Mouse (Mus musculus) embryonic facial prominence, embryonic 15.5 days (tissue): ENCODE measurements around the gene Podnl1. TPM values are rescaled to one million over a fixed set of nuclear protein-coding genes. Genes with fewer than 3 reads are reported as not detected.

Experiments
- ATAC-seq: fragments of 200-750 bp; cut with Nextera tagmentation; 2 replicates; pipeline ENCODE4 v1.8.0; 2017; ENCODE audit warnings: low read depth, moderate TSS enrichment; ENCODE audit not compliant: insufficient number of reproducible peaks, low FRiP score, low TSS enrichment
- H3K27ac ChIP-seq: fragments of 300-500 bp; sonication (generic); replicated peaks from 2 replicates; pipeline ENCODE4 v1.5.1; 2015; ENCODE audit warnings: mild to moderate bottlenecking, inconsistent platforms
- H3K27me3 ChIP-seq: fragments of 300-500 bp; sonication (generic); 2 replicates; pipeline ENCODE4 v1.6.1; 2015; ENCODE audit warnings: inconsistent platforms
- H3K36me3 ChIP-seq: fragments of 300-500 bp; sonication (generic); 2 replicates; pipeline ENCODE4 v1.6.1; 2015; ENCODE audit warnings: mild to moderate bottlenecking, inconsistent platforms
- H3K4me1 ChIP-seq: fragments of 300-500 bp; sonication (generic); 2 replicates; pipeline ENCODE4 v1.6.1; 2015; ENCODE audit warnings: inconsistent platforms
- H3K4me2 ChIP-seq: fragments of 300-500 bp; sonication (generic); replicated peaks from 2 replicates; pipeline ENCODE4 v1.6.1; 2015; ENCODE audit warnings: mild to moderate bottlenecking, inconsistent platforms
- H3K4me3 ChIP-seq: fragments of 300-500 bp; sonication (generic); replicated peaks from 2 replicates; pipeline ENCODE4 v1.5.1; 2015; ENCODE audit warnings: mild to moderate bottlenecking, inconsistent platforms
- H3K9ac ChIP-seq: fragments of 300-500 bp; sonication (generic); 2 replicates; pipeline ENCODE4 v1.6.1; 2015; ENCODE audit warnings: inconsistent platforms
- H3K9me3 ChIP-seq: fragments of 300-500 bp; sonication (generic); replicated peaks from 2 replicates; pipeline ENCODE4 v1.6.1; 2016; ENCODE audit warnings: inconsistent platforms
- WGBS: fragments of 180-500 bp; shearing (Covaris S2); methylation state at CpG from one replicate; pipeline ENCODE4 v1.1.7; 2015; 5-methylcytosine and 5-hydroxymethylcytosine counted together
- polyA plus RNA-seq: library from polyadenylated mRNA; unstranded; fragments of >200 nt; fragmentation: Nextera tagmentation; extraction: Ambion mirVana; gene quantifications from 2 replicates; pipeline ENCODE4 v1.2.1, GENCODE M21; 2015

The Podnl1 gene
- polyA plus RNA-seq, 1 experiment from 2014 or later = 2.8 TPM

DNA sequence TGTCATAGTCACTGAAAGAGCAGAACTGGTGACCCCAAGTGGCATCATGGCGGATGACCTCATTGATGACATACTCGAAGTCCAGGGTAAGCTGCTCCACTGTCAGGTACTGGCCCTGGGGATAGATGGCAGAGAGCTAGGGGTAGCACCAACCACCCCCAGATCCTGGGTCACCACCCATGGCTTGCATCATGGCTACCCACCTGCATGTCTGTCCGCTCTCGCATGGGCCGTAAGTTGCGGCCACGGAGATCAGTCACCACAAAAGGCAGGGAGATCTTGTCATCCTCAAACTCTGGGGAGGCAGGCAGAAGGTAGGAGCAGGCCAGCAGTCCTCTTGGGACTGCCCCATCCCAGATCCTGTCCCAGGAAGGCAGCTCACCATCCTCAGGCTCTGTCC lies 27.4 kb upstream of the Podnl1 start:
- H3K36me3 ChIP-seq = peaks cover 79% of the 10 kb centered on the region
- no peak overlapping the region for H3K4me3 ChIP-seq
- no peaks in the 10 kb centered on the region for H3K9me3 ChIP-seq
- H3K4me1 ChIP-seq = peaks cover 17% of the 10 kb centered on the region
- H3K27ac ChIP-seq = no peak overlapping the region
- WGBS = 94% methylated on average over 7 of the region's 7 CpGs
- H3K9ac ChIP-seq = no peak overlapping the region
- ATAC-seq = no peak
- H3K27me3 ChIP-seq = no peaks in the 10 kb centered on the region
- no peak overlapping the region for H3K4me2 ChIP-seq

DNA sequence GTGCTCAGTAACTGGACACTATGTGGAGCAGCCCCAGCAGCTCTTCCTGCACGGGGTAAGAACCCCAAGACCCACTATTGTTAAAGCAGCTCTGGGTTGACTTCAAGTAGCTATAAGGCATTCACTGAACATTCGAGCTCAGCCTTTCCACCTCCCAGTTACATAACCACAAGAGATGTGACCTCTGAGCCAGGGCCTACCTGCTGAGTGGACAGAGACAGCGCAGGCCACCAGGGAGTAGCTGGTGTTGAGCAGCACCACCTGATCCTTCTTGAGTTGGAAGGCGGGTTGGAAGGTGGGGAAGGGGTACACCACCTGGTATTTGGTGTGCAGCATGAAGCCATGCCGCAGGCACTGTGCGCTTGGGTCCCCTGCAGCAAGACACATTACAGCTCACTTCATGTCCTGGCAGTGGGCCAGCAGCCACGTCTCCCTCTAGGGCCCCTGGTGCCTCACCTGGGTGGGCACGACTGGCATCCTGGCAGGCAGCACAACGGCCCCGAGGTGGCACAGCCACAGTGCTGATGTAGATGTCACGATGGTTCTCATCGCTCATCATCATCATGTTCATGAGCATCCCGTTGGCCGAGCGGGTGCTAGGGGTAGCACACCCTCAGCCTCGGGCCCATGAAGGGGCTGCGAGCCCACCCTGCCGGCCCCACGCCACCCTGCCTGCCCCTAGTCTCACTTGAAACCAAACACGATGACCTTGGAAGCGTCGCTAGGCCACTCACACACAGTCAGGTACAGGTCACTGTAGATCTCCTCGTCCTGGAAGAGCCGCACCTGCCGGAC lies 24.1 kb upstream of the Podnl1 start:
- ATAC-seq = no peak
- Histone ChIP-seq H3K27me3 (no peaks in the 10 kb centered on the region), H3K4me1 (peaks cover 31% of the 10 kb centered on the region), H3K27ac (no peak overlapping the region), H3K4me3 (no peak overlapping the region), H3K36me3 (peaks cover 48% of the 10 kb centered on the region), H3K9me3 (no peaks in the 10 kb centered on the region), H3K9ac (no peak overlapping the region), H3K4me2 (no peak overlapping the region)
- 87% methylated on average over 25 of the region's 25 CpGs for WGBS

DNA sequence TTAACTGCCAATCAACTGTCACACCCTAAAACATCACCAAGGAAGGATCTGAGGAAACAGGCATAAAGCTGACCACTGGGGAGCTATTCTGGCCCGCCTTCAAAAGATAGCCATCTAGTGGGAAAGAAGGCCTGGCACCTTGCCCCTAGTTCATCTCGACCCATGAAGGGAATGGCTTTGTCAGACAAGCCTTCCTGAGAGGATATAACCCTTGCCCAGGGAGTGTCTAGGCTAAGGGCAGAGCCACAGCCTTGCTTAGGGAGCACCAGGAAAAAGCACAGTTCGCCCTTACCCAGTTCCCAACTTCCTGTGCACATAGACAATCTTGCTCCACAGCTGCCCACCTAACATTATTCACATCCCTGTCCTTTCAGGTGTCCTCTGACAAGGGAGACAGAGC lies 22.2 kb upstream of the Podnl1 start:
- WGBS = 38% methylated on average over 3 of the region's 3 CpGs
- H3K4me3 ChIP-seq = peak overlapping the region; percentile 76
- peaks cover 29% of the 10 kb centered on the region for H3K36me3 ChIP-seq
- ATAC-seq = no peak
- H3K27ac ChIP-seq = no peak overlapping the region; the same call in 1 of the 2 replicates
- peak overlapping the region; percentile 71 for H3K9ac ChIP-seq
- no peaks in the 10 kb centered on the region for H3K27me3 ChIP-seq
- peak overlapping the region; percentile 82 for H3K4me2 ChIP-seq
- peaks cover 31% of the 10 kb centered on the region for H3K4me1 ChIP-seq
- H3K9me3 ChIP-seq = no peaks in the 10 kb centered on the region

DNA sequence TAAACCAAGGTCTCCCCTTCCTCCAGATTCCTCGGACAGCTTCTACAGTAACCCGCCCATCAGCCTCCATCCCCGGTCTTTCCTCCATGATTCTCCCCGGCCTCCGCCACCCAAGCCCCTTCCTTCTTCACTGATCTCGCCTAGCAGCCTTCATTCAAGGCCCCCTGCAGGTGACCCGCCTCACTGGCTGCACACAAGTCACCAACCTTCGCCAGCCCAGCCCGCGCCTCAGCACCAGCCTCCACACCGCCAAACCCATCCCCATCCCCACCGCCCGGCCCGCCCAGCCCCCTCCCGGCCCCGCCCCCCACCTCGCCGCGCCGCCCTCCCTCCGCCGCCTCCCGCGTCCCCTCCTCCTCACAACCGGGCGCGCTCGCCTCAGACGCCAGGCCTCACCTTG lies 21.6 kb upstream of the Podnl1 start:
- Histone ChIP-seq H3K4me1 (peaks cover 31% of the 10 kb centered on the region), H3K36me3 (peaks cover 23% of the 10 kb centered on the region), H3K27ac (peak overlapping the region; percentile 86), H3K4me2 (peak overlapping the region; percentile 82), H3K9me3 (no peaks in the 10 kb centered on the region), H3K27me3 (no peaks in the 10 kb centered on the region), H3K4me3 (peak overlapping the region; percentile 76), H3K9ac (peak overlapping the region; percentile 71)
- ATAC-seq = peak; percentile 80
- WGBS = under 1% methylated on average over 17 of the region's 29 CpGs

DNA sequence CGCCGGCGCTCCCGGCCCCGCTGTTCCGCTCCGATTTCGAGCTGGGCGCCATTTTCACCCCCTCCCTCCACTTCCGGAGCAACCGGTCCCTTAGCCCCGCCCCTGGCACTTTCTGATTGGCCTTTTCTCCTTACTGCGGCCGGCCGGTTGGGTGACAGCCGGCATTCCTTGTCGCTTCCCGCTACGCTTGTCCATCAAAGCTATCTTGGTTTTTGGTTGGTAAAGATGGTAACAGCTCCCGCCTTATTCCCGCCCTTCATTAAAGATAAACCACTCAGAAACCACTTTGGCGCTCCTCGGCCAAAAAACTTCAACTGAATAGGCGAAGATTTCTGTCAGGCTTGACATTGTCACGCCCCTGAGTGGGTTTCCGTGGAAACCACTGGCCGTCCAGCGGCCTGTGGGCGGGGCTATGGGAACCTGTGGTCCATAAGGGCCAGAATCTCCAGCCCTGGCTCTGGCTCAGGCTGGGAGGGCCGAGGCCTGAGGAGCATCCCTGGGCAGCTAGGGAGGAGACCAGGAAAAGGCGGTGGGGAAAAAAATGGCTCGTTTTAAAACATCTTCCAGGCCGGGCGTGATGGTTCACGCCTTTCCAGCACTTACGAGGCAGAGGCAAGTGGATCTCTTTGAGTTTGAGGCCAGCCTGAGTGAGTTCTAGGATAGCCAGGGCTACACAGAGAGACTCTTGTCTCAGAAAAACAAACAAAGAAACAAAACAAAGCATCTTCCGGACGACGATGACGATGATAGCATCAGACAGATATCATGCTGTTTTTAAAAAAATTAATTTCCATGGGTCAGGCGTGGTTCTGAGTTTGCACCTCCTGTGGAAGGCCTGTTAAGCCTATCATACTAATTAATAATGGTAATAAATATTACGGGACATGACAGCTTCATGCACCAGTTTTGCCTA lies 20.8 kb upstream of the Podnl1 start, which contains the start of gene Dcaf15:
Gene Dcaf15, minus strand, starts transcription at position 72 of the 913 bp plus-strand sequence.
- H3K4me1 ChIP-seq = peaks cover 31% of the 10 kb centered on the region
- peak within 1 kb of the TSS; percentile 82 for H3K4me2 ChIP-seq
- peak within 1 kb of the TSS; percentile 71 for H3K9ac ChIP-seq
- peak within 1 kb of the TSS; percentile 76 for H3K4me3 ChIP-seq
- H3K36me3 ChIP-seq = peaks cover 17% of the 10 kb centered on the region
- ATAC-seq = peak; percentile 96
- WGBS = 7% methylated on average over 42 of the region's 42 CpGs
- H3K27ac ChIP-seq = peak within 1 kb of the TSS; percentile 86
- no peaks in the 10 kb centered on the region for H3K27me3 ChIP-seq
- no peaks in the 10 kb centered on the region for H3K9me3 ChIP-seq

DNA sequence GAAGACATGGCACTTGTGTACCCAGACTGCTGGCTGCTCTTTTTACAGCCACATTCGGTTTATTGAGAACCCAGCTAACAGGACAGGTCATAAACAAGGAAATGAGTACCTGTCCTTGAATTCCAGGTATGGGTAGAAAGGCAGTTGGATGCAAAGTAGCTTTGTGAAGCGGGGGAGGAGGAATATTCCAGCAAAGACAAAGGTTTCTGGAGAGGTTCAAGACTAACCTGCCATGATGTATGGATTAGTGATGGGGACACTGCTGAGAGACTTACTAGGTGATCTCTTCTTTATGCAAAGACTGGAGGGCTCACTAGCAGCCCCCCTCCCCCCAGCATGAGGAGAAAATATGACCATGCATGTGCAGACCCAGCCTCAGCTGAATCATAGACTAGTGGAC lies 20.1 kb upstream of the Podnl1 start:
- Histone ChIP-seq H3K27me3 (no peaks in the 10 kb centered on the region), H3K9ac (no peak overlapping the region), H3K36me3 (peaks cover 10% of the 10 kb centered on the region), H3K4me1 (peaks cover 31% of the 10 kb centered on the region), H3K4me2 (no peak overlapping the region), H3K4me3 (no peak overlapping the region), H3K9me3 (no peaks in the 10 kb centered on the region), H3K27ac (0 out of 2 replicates have a peak overlapping the region, but pooled peaks have one; percentile 12)
- no peak for ATAC-seq
- WGBS = 81% methylated on average over 2 of the region's 2 CpGs

DNA sequence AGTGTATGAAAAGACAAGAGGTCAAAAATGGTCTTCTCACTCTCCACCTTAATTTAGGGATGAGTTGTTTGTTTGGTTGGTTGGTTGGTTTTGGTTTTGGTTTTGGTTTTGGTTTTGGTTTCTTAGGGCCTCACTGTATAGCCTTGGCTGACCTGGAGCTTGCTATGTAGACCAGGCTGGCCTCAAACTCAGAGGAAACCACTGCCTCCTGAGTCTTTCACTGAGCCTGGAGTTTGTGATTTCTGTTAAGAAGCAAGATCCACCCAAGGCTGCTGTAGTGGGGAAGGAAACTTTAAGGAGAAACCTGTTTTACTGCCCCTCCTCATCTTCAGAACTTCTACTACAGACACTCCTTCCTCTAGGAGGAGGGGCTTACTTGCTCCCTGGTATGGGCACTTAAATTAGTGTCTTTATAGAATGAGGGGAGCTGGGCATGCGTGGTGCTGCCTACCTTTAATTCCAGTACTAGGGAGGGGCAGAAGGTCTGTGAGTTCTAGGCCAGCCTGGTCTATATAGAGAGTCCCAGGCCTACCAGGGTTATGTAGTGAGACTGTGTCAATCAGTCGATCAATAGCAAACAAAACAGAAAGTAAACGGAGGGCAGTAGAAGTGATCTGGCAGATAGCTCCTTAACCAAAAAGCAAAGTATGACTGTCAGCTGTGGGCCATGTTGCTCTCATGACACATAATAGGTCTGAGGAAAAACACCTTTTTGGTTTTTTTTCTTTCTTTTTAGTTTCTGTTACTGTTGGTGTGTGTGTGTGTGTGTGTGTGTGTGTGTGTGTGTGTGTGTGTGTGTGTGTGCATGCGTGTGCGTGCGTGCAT lies 19.4 kb upstream of the Podnl1 start:
- Histone ChIP-seq H3K9ac (no peak overlapping the region), H3K9me3 (no peaks in the 10 kb centered on the region), H3K27me3 (no peaks in the 10 kb centered on the region), H3K27ac (no peak overlapping the region), H3K4me1 (peaks cover 30% of the 10 kb centered on the region), H3K36me3 (peaks cover 7% of the 10 kb centered on the region), H3K4me3 (no peak overlapping the region), H3K4me2 (no peak overlapping the region)
- no peak for ATAC-seq
- WGBS = 86% methylated on average over 6 of the region's 6 CpGs

DNA sequence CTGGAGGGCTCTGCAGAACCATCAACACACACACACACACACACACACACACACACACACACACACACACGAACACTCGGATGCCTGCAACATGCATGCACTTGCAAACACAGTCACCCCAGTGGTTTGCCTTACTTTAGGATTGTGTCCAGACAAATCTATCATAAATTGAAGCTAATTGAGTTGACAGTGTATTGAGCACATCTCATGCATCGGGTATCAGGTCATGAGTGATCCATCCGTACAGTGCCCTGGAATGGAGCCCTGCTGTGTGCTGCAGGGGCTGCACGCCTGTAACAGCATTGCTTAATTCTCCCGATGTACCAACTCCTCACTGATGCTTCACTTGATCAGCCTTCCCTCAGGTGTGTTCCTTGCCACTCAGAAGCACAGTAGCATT lies 10.1 kb upstream of the Podnl1 start:
- Histone ChIP-seq H3K27ac (no peak overlapping the region), H3K4me2 (no peak overlapping the region), H3K9me3 (no peaks in the 10 kb centered on the region), H3K4me1 (no peaks in the 10 kb centered on the region), H3K4me3 (no peak overlapping the region), H3K36me3 (no peaks in the 10 kb centered on the region), H3K27me3 (no peaks in the 10 kb centered on the region), H3K9ac (no peak overlapping the region)
- 68% methylated on average over 6 of the region's 6 CpGs for whole genome bisulfite sequencing
- ATAC-seq = no peak

DNA sequence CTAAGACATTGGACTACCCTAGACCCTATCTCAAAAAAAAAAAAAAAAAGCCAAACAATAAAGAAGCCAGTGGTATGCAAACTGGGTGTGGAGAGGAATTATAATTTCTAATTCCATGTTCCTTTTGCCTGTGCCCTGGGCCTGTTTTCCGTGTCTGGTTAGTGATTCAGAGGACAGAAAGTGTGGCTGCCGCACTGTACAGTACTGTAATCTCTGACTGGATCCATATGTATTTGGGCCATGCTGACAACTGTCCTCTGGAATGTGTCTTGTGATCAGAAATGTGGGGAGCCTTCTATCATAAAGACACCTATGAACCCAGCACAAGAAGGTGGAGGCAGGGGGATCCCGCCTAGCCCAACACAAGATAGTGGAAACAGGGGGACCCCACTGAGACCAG lies 3.6 kb upstream of the Podnl1 start:
- H3K27ac ChIP-seq = no peak overlapping the region
- ATAC-seq = no peak
- H3K9me3 ChIP-seq = no peaks in the 10 kb centered on the region
- no peaks in the 10 kb centered on the region for H3K36me3 ChIP-seq
- no peak overlapping the region for H3K9ac ChIP-seq
- no peaks in the 10 kb centered on the region for H3K27me3 ChIP-seq
- 69% methylated on average over 3 of the region's 3 CpGs for WGBS
- H3K4me3 ChIP-seq = no peak overlapping the region
- no peak overlapping the region for H3K4me2 ChIP-seq
- no peaks in the 10 kb centered on the region for H3K4me1 ChIP-seq

DNA sequence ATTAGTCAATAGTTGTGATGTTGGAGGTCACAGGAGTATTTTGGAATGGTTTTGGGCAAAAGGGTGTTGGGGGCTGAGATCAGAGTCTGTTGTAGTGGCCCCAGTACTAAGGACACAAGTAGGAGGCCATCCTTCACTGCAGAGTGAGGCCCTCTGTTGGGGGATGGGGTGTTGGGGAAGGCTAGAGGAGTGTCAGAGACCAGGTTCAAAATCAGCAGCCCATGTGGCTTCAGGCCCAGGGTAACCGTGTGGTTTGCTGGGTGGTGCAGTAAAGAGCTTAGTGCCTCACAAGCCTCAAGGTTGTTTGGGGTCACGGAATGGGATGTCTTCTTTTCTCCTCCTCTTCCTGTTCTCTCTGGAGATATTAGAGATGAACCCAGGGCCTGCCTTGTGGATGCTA lies 953 bp downstream of the Podnl1 start:
- Histone ChIP-seq H3K9me3 (no peaks in the 10 kb centered on the region), H3K4me2 (no peak overlapping the region), H3K36me3 (peaks cover 2% of the 10 kb centered on the region), H3K9ac (no peak overlapping the region), H3K4me3 (no peak overlapping the region), H3K27me3 (no peaks in the 10 kb centered on the region), H3K27ac (no peak overlapping the region), H3K4me1 (peaks cover 10% of the 10 kb centered on the region)
- 64% methylated on average over 2 of the region's 2 CpGs for WGBS
- ATAC-seq = no peak
